Mouse (Mus musculus) midbrain, embryonic 11.5 days (tissue): ENCODE measurements around the gene Proser3. TPM values are rescaled to one million over a fixed set of nuclear protein-coding genes. Genes with fewer than 3 reads are reported as not detected.
A peak's percentile ranks its signal among the peaks of the same experiment; 100 is the strongest.

ENCODE experiments used
- ATAC-seq: fragments of 200-750 bp; cut with Nextera tagmentation; 2 replicates; pipeline ENCODE4 v1.8.0; 2017; ENCODE audit warnings: moderate TSS enrichment, moderate library complexity; ENCODE audit not compliant: low FRiP score
- DNase-seq: peaks from one replicate; pipeline ENCODE4 v3.0.0; 2015; ENCODE audit warnings: low spot score; ENCODE audit errors: missing footprints
- H3K27ac ChIP-seq: fragments of 300-500 bp; sonication (generic); 2 replicates; pipeline ENCODE4 v1.5.1; 2014; ENCODE audit warnings: low read depth, low read length
- H3K27me3 ChIP-seq: fragments of 300-500 bp; sonication (generic); 2 replicates; pipeline ENCODE4 v1.6.1; 2014; ENCODE audit warnings: mild to moderate bottlenecking, low read length, moderate library complexity, mixed read lengths; ENCODE audit not compliant: control insufficient read depth, insufficient read depth
- H3K36me3 ChIP-seq: fragments of 300-500 bp; sonication (generic); 2 replicates; pipeline ENCODE4 v1.6.1; 2014; ENCODE audit warnings: mild to moderate bottlenecking, low read length, moderate library complexity, mixed read lengths; ENCODE audit not compliant: control insufficient read depth, insufficient read depth
- H3K4me1 ChIP-seq: fragments of 300-500 bp; sonication (generic); 2 replicates; pipeline ENCODE4 v1.6.1; 2014; ENCODE audit warnings: low read length; ENCODE audit not compliant: control insufficient read depth, insufficient read depth
- H3K4me2 ChIP-seq: fragments of 300-500 bp; sonication (generic); 2 replicates; pipeline ENCODE4 v1.6.1; 2014; ENCODE audit warnings: mild to moderate bottlenecking, moderate library complexity
- H3K4me3 ChIP-seq: fragments of 300-500 bp; sonication (generic); 2 replicates; pipeline ENCODE4 v1.5.1; 2014; ENCODE audit warnings: low read depth, low read length
- H3K9ac ChIP-seq: fragments of 300-500 bp; sonication (generic); 2 replicates; pipeline ENCODE4 v1.6.1; 2014; ENCODE audit warnings: low read length
- H3K9me3 ChIP-seq: fragments of 300-500 bp; sonication (generic); 2 replicates; pipeline ENCODE4 v1.6.1; 2016; ENCODE audit warnings: low read length; ENCODE audit not compliant: control insufficient read depth
- WGBS: fragments of 180-500 bp; shearing (Covaris S2); extraction: QIAGEN DNeasy Blood & Tissue Kit; methylation state at CpG from one replicate; pipeline ENCODE4 v1.1.7; 2014; 5-methylcytosine and 5-hydroxymethylcytosine counted together
- polyA plus RNA-seq: library from polyadenylated mRNA; unstranded; fragments of >200 nt; fragmentation: Nextera tagmentation; extraction: Ambion mirVana; gene quantifications from 2 replicates; pipeline ENCODE4 v1.2.1, GENCODE M21; 2014

Proser3 gene
- polyA plus RNA-seq, 1 experiment from 2014 or later: 11.3 TPM

DNA sequence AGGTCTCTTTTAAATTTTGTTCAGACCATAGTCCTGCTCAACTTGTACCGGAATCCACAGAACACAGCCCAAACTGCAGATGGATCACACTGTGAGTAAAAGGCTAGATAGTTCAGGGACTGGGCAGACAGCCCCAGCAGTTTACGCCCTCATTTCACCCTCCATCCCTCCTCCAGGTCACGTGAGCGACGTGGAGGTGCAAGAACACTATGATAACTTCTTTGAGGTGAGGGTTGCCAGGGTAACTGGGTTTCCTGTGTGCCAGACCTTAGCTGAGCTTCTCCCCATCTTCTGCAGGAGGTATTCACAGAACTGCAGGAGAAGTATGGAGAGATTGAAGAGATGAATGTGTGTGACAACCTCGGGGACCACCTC is 11.8 kb upstream of the Proser3 start:
- H3K27me3 ChIP-seq: no peaks in the 10 kb centered on the region
- peaks cover 13% of the 10 kb centered on the region for H3K4me1 ChIP-seq
- ATAC-seq (no peak; the same call in 1 of the 2 replicates), DNase-seq (no peak)
- WGBS: 26% methylated on average over 6 of the region's 6 CpGs
- H3K27ac ChIP-seq: no peak overlapping the region
- peak overlapping the region; percentile 87 for H3K4me3 ChIP-seq
- H3K9ac ChIP-seq: peak overlapping the region; percentile 89
- H3K36me3 ChIP-seq: peaks cover 12% of the 10 kb centered on the region
- no peaks in the 10 kb centered on the region for H3K9me3 ChIP-seq
- peak overlapping the region; percentile 75 for H3K4me2 ChIP-seq

DNA sequence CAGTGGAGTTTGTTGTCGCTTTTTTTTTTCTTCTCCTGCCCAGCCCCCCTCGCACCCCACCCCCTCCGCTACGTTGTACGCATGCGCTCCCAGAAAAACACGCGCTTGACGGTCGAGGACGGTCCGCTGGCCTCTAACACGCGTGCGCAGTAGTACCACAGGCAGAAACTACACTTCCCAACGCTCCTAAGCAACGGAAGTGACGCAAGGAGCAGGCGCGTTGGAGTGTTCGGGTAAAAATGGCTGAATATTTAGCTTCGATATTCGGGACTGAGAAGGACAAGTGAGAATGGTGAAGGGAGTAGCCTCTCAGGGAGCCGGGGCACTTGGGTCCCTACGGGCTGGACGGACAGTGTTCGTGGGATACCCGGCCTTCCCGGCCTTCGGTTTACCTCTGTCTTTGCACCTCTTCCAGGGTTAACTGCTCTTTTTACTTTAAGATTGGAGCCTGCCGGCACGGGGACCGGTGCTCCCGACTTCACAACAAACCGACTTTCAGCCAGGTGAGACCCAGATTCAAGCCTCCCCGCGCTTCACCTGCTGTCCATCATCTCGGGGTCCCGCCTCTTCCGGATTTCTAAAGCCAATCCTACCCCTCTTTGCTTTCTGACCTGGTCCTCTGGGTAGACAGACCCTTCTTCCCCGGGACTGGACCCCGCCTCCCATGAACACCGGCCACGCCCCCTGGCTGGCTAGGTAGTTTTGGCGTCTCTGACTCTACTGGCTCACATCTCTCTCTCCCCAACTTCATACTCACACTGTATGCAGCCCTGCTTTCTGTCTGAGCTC is 11.2 kb upstream of the Proser3 start, which contains the start of the genes U2af1l4, Gm49396 and Psenen:
U2af1l4 (plus strand) TSS at position 185 of the 789 bp plus-strand sequence.
Gm49396 (plus strand) TSS at position 228 of the 789 bp plus-strand sequence.
Psenen (minus strand) TSS at position 511 of the 789 bp plus-strand sequence.
- H3K9ac ChIP-seq: peak within 1 kb of the TSS; percentile 89
- DNase-seq (peak; percentile 99), ATAC-seq (peak; percentile 87)
- under 1% methylated on average over 44 of the region's 45 CpGs for WGBS
- peak within 1 kb of the TSS; percentile 87 for H3K4me3 ChIP-seq
- peaks cover 7% of the 10 kb centered on the region; the same call in 1 of the 2 replicates for H3K36me3 ChIP-seq
- peak within 1 kb of the TSS; percentile 87 for H3K27ac ChIP-seq
- peaks cover 17% of the 10 kb centered on the region for H3K4me1 ChIP-seq
- H3K27me3 ChIP-seq: no peaks in the 10 kb centered on the region
- no peaks in the 10 kb centered on the region for H3K9me3 ChIP-seq
- peak within 1 kb of the TSS; percentile 75 for H3K4me2 ChIP-seq

DNA sequence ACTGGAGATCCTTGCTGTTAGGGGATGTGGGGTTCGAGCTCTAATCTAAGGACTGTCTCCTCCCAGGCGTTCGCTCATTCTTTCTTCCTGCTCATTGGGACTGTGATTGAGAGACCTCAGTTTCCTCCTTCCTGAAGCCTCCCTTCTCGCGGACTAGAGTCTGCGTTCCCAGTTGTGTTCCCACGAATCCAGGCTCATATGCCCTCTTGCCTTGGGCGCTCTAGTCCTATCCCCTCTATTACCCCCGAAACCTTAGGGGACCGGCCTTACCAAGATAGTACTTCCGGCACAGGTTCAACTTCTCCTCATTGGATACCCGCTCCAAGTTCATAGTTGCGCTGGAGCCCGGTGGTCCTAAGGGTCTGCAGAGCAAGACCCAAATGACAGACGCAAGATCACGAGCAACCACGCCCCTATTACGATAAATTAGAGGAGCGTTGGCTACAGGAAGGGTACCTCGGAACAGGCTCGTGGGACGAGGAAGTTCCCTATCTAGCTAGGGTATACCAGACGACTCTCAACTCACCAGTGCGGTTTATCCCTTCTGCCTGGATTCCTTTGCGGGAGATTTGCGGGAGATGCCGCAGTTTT is 10.5 kb upstream of the Proser3 start:
- H3K9me3 ChIP-seq: no peaks in the 10 kb centered on the region
- WGBS: 3% methylated on average over 27 of the region's 27 CpGs
- peak overlapping the region; percentile 14; the same call in 1 of the 2 replicates for H3K27ac ChIP-seq
- peaks cover 17% of the 10 kb centered on the region for H3K4me1 ChIP-seq
- peak overlapping the region; percentile 75 for H3K4me2 ChIP-seq
- ATAC-seq (peak; percentile 3; the same call in 1 of the 2 replicates), DNase-seq (peak; percentile 87)
- no peaks in the 10 kb centered on the region for H3K27me3 ChIP-seq
- H3K4me3 ChIP-seq: peak overlapping the region; percentile 87
- peaks cover 7% of the 10 kb centered on the region; the same call in 1 of the 2 replicates for H3K36me3 ChIP-seq
- peak overlapping the region; percentile 71 for H3K9ac ChIP-seq

DNA sequence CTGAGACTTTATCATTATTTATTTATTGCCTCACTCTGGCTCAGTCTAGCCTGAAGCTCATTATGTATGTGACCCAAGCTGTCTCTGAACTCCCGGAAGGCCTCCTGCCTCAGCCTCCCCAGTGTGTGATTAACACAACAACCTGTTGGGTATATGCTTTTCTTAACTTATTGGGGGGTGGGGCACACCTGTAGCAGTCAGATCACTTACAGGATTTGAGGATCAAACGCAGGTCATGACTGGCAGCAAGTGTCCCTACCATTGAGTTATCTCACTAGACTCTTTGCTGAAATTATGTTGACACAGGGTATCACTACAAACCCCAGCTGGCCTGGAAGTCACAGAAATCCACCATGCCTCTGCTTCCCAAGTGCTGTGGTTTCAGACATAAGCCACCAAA is 8.2 kb upstream of the Proser3 start:
- peak overlapping the region; percentile 36; the same call in 1 of the 2 replicates for H3K9ac ChIP-seq
- no peak overlapping the region; the same call in 1 of the 2 replicates for H3K4me2 ChIP-seq
- H3K4me1 ChIP-seq: peaks cover 17% of the 10 kb centered on the region
- H3K27ac ChIP-seq: no peak overlapping the region
- H3K9me3 ChIP-seq: no peaks in the 10 kb centered on the region
- no peak for DNase-seq
- WGBS: 70% methylated on average over 2 of the region's 2 CpGs
- no peak for ATAC-seq
- peaks cover 12% of the 10 kb centered on the region; the same call in 1 of the 2 replicates for H3K36me3 ChIP-seq
- H3K4me3 ChIP-seq: no peak overlapping the region
- no peaks in the 10 kb centered on the region for H3K27me3 ChIP-seq

DNA sequence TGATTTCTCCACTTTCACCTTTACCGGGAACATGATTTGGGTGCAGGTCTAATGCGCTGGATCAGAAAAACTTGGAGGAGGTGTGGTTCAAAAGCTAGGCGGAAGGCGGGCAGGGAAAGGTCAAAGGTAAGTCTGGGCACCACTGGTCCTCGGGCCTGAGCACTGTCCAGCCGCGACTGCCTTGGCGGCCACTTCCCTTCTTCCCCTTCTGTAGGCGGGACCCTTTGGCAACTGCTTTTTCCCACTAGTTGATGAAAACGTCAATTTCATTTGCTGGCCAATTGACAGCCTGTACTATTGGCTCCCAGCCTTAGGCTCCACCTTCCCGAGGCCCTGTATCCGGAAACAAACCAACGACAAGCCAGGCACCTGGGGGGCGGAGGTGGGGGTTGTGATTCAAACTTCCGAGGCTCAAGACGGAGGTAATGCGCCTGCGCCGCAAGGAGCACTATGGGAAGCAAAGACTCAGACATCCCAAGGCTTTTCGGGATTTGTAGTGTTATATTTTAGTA is 7.4 kb upstream of the Proser3 start, which contains the start of gene Lin37:
Lin37 (minus strand) TSS at position 396 of the 512 bp plus-strand sequence.
- Histone ChIP-seq H3K4me1 (peaks cover 17% of the 10 kb centered on the region), H3K27ac (no peak within 1 kb of the TSS), H3K36me3 (peaks cover 14% of the 10 kb centered on the region; the same call in 1 of the 2 replicates), H3K4me2 (peak within 1 kb of the TSS; percentile 97), H3K9me3 (no peaks in the 10 kb centered on the region), H3K27me3 (no peaks in the 10 kb centered on the region), H3K4me3 (peak within 1 kb of the TSS; percentile 49), H3K9ac (peak within 1 kb of the TSS; percentile 73)
- peak; percentile 97 for DNase-seq
- under 1% methylated on average over 20 of the region's 20 CpGs for WGBS
- peak; percentile 89 for ATAC-seq

DNA sequence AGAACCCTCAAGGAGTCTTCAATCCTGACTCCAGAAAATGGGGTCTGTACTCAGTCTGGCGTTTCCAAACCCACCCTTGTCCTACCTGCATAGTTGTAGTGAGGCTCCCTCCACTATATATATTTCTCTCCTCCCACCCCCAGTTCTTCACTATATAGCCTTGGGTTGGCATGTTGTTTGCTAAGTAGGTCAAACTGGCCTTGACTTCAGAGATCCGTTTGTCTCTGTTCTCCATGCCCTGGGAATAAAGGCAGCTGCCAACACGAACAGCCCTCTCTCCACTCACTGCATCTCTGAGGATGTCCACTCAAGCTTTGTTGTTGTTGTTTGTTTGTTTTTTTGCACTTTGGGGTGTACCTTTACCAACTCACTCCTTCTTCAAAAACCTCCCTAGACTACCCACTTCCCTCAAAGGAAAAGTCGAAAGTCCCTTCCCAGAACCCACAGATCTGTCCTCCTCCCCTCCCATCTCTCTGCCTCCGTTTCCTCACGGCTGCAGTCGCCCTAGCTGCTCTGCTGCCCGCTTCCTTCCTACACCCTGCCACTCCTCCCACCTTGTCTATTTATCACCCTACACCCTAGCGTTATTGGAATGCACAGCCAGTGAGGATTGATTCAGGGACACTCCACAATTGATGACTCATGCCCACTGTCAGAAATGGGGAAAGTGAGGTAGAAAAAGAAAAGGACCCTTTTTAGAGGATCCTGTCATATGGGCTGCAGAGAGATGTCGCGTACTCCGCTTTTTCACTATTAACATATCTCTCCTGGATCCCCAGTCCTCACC is 6.8 kb upstream of the Proser3 start:
- H3K4me2 ChIP-seq: peak overlapping the region; percentile 97
- DNase-seq: no peak
- no peak overlapping the region for H3K27ac ChIP-seq
- H3K36me3 ChIP-seq: peaks cover 14% of the 10 kb centered on the region; the same call in 1 of the 2 replicates
- no peaks in the 10 kb centered on the region for H3K27me3 ChIP-seq
- H3K9ac ChIP-seq: peak overlapping the region; percentile 73
- peaks cover 15% of the 10 kb centered on the region for H3K4me1 ChIP-seq
- no peak for ATAC-seq
- H3K4me3 ChIP-seq: peak overlapping the region; percentile 49
- H3K9me3 ChIP-seq: no peaks in the 10 kb centered on the region
- 19% methylated on average over 12 of the region's 12 CpGs for WGBS

DNA sequence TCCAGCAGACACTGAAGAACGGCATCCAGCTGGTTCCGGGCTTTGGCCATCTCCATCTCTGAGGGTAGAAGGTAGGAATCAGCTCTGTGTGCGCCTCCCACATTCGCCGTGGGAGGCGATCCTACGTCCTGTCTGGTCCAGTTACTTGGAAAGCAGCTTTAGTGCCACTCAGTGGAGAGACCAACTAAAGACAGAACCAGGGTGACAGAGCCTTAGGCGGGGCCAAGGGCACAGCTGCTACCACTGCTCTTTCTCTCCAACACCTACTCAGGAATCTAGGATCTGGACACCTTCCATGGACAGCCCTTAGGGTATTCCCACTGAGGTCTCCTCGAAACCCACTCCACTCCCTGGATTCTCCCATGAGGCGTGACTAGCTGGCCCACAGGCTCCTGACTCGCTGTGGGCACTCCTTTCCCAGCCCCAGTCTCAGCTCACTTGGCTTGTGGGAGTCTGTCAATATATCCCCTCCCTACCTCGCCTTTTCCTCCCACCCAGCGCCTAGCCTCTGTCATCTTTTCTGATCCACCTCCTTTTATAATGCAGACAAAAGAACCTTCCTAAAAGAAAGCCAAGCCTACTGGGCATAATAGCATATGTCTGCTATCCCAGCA is 5.9 kb upstream of the Proser3 start:
- Histone ChIP-seq H3K27ac (no peak overlapping the region), H3K4me3 (no peak overlapping the region), H3K9ac (no peak overlapping the region), H3K27me3 (no peaks in the 10 kb centered on the region), H3K4me2 (no peak overlapping the region; the same call in 1 of the 2 replicates), H3K9me3 (no peaks in the 10 kb centered on the region), H3K36me3 (peaks cover 14% of the 10 kb centered on the region; the same call in 1 of the 2 replicates), H3K4me1 (peaks cover 19% of the 10 kb centered on the region)
- 87% methylated on average over 13 of the region's 13 CpGs for WGBS
- DNase-seq (no peak), ATAC-seq (no peak)

DNA sequence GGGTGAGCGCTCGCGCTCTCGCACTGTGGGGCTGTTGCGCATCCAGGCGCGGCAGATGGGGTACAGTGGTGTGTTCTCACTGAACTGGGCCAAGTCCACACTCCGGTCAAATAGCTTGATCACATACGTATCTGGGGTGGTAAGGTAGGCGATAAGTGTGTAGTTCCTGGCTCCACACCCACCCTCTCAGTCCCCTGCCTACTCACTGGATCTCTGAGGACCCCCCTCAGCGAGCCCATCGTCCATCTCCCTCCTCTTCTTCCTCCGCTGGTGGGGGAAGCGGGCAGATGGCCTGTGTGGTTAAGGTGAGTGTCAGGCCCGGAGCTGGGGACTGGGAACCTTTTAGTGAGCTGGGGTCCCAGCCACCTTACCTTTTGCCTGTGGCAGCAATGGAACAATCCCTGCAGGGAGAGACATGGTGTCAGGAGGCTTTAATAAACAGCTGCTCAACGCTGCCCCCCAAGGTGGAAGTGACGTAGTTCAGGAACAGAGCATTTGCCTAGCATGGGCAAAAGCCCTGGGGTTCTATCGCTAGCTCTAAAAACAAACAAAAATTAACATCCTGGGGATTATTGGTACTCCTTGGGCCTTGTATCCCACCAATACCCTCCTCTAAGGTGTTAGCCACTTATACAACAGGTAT is 4.9 kb upstream of the Proser3 start:
- H3K9me3 ChIP-seq: no peaks in the 10 kb centered on the region
- H3K27ac ChIP-seq: no peak overlapping the region
- H3K4me1 ChIP-seq: peaks cover 23% of the 10 kb centered on the region
- no peak overlapping the region for H3K4me3 ChIP-seq
- no peak overlapping the region for H3K4me2 ChIP-seq
- H3K9ac ChIP-seq: no peak overlapping the region
- ATAC-seq: no peak
- H3K36me3 ChIP-seq: peaks cover 14% of the 10 kb centered on the region; the same call in 1 of the 2 replicates
- H3K27me3 ChIP-seq: no peaks in the 10 kb centered on the region
- no peak for DNase-seq
- 94% methylated on average over 18 of the region's 18 CpGs for WGBS
